Mouse (Mus musculus): ENCODE results near the gene Map2k7. TPM values are rescaled to one million over a fixed set of nuclear protein-coding genes. Genes with fewer than 3 reads are reported as not detected.

Gene Map2k7
- polyA plus RNA-seq, 1 experiment: 73.2 TPM

DNA sequence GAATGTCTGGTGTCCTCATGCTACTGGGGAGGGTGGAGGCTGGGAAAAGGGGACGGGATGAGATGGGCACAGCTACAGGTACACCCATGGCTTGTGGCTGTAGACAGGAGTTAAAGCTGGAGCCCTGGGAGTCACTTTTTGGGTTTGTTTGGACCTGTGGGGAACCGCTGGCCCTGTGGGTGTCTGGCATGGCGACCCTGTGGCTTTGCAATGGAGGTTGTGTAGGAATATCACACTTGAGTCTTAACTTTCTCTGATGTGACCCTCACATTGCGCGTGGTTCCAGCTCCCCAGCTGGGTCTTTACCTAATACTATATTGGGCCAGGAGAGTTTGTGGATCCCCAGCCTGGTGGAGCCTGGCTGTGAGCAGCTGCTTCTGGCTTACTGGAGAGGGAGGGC lies 6.5 kb downstream of the Map2k7 start:
- Histone ChIP-seq H3K27me3 (ENCODE audit: control insufficient read depth, insufficient read depth, low read length) (no peaks in the 10 kb centered on the region), H3K4me3 (ENCODE audit: control insufficient read depth, insufficient read depth, low read length) (no peak overlapping the region), H3K36me3 (ENCODE audit: control insufficient read depth, insufficient read depth, low read length) (peaks cover 30% of the 10 kb centered on the region), H3K4me1 (replicated peaks; ENCODE audit: control insufficient read depth, insufficient read depth, low read length) (peaks cover 6% of the 10 kb centered on the region), H3K27ac (ENCODE audit: control insufficient read depth, insufficient read depth, low read length) (no peak overlapping the region)
- 98% methylated on average over 5 of the region's 5 CpGs for WGBS
- no peak for TF ChIP-seq CTCF (IDR thresholded peaks at IDR 0.05; ENCODE audit: borderline replicate concordance, control insufficient read depth, extremely low read depth, insufficient read depth, low read length, poor library complexity)
- TF ChIP-seq POLR2A (IDR thresholded peaks at IDR 0.05; ENCODE audit: control insufficient read depth, extremely low read depth, insufficient read depth, low read length, poor library complexity): no peak
- no peak for DNase-seq

DNA sequence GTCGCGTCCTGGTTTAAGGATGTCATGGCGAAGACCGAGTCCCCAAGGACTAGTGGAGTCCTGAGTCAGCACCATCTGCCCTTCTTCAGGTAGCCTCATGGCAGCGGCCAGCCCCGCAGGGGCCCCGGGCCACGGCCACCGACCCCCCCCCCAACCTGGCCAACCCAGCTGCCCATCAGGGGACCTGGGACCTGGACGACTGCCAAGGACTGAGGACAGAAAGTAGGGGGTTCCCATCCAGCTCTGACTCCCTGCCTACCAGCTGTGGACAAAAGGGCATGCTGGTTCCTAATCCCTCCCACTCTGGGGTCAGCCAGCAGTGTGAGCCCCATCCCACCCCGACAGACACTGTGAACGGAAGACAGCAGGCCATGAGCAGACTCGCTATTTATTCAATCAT lies 7.2 kb downstream of the Map2k7 start:
- DNase-seq: no peak
- 98% methylated on average over 13 of the region's 13 CpGs for WGBS
- H3K4me1 ChIP-seq (replicated peaks; ENCODE audit: control insufficient read depth, insufficient read depth, low read length): no peaks in the 10 kb centered on the region

DNA sequence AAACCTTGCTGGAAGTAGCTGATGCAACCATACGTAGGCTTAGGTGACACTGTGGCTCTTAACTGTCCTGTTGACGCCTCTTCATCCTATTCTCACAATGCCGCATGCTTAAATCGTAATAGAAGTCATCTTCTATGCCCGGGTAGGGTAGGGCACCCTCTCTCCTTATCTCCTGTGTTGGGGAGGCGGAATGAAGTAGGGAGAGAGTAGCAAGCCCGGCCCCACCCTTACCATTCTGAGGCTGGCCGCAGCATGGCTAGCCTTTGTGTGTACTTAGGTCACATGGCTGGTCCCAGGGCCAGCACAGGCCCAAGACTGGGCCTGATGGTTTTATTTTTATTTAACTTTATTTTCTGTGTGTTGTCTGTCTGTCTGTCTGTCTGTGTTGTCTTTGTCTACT lies 8.7 kb downstream of the Map2k7 start:
- WGBS: 92% methylated on average over 8 of the region's 8 CpGs
- 0 out of 2 replicates have a peak, but pooled peaks cover under 1% of the 10 kb centered on the region for H3K4me1 ChIP-seq (replicated peaks; ENCODE audit: control insufficient read depth, insufficient read depth, low read length)
- H3K27me3 ChIP-seq (ENCODE audit: control insufficient read depth, insufficient read depth, low read length): no peaks in the 10 kb centered on the region
- H3K27ac ChIP-seq (ENCODE audit: control insufficient read depth, insufficient read depth, low read length): no peak overlapping the region
- no peak for DNase-seq
- peaks cover 30% of the 10 kb centered on the region for H3K36me3 ChIP-seq (ENCODE audit: control insufficient read depth, insufficient read depth, low read length)
- H3K4me3 ChIP-seq (ENCODE audit: control insufficient read depth, insufficient read depth, low read length): no peak overlapping the region
- no peak for TF ChIP-seq POLR2A (IDR thresholded peaks at IDR 0.05; ENCODE audit: control insufficient read depth, extremely low read depth, insufficient read depth, low read length, poor library complexity)
- no peak for TF ChIP-seq CTCF (IDR thresholded peaks at IDR 0.05; ENCODE audit: borderline replicate concordance, control insufficient read depth, extremely low read depth, insufficient read depth, low read length, poor library complexity)

More for the DNA sequence above, 7.2 kb downstream of the Map2k7 start:
- TF ChIP-seq CTCF (IDR thresholded peaks at IDR 0.05; ENCODE audit: borderline replicate concordance, control insufficient read depth, extremely low read depth, insufficient read depth, low read length, poor library complexity) (no peak), POLR2A (IDR thresholded peaks at IDR 0.05; ENCODE audit: control insufficient read depth, extremely low read depth, insufficient read depth, low read length, poor library complexity) (no peak)
- Histone ChIP-seq H3K36me3 (ENCODE audit: control insufficient read depth, insufficient read depth, low read length) (peaks cover 30% of the 10 kb centered on the region), H3K27me3 (ENCODE audit: control insufficient read depth, insufficient read depth, low read length) (no peaks in the 10 kb centered on the region), H3K4me3 (ENCODE audit: control insufficient read depth, insufficient read depth, low read length) (no peak overlapping the region), H3K27ac (ENCODE audit: control insufficient read depth, insufficient read depth, low read length) (no peak overlapping the region)

DNA sequence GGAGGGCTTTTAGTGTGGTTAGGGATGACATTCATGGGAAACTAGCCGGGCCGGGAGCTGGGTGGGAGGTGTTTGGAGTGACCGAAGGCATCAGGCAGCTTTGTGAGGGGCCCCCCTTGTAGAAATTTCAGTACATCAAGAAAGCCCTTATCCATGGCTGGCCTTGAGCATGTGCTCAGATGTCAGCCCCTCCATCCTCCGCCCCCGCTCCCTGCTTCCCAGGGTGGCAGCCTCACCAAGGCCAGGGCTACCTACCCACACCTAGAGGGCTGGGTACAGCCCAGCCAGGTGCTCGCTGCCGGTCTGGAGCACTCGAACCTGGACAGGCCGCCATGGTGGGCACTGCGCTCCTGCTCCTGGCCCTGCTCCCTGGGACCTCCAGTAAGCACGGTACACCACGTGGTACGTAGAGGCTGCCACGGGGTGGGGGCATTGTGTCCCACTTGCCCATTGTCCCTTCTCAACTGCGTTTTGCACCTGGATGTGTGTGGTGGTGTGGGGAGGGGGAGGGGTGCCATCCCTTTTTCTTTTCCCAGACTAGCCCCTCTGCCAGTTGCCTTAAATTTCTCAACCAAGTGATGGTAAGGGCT lies 9.5 kb downstream of the Map2k7 start, which contains the start of gene Tgfbr3l:
Gene Tgfbr3l (plus strand): TSS at position 264 of the 590 bp plus-strand sequence.
- Histone ChIP-seq H3K4me3 (ENCODE audit: control insufficient read depth, insufficient read depth, low read length) (no peak within 1 kb of the TSS), H3K4me1 (replicated peaks; ENCODE audit: control insufficient read depth, insufficient read depth, low read length) (peaks cover 5% of the 10 kb centered on the region), H3K27ac (ENCODE audit: control insufficient read depth, insufficient read depth, low read length) (no peak within 1 kb of the TSS), H3K36me3 (ENCODE audit: control insufficient read depth, insufficient read depth, low read length) (peaks cover 30% of the 10 kb centered on the region), H3K27me3 (ENCODE audit: control insufficient read depth, insufficient read depth, low read length) (no peaks in the 10 kb centered on the region)
- TF ChIP-seq POLR2A (IDR thresholded peaks at IDR 0.05; ENCODE audit: control insufficient read depth, extremely low read depth, insufficient read depth, low read length, poor library complexity) (no peak), CTCF (IDR thresholded peaks at IDR 0.05; ENCODE audit: borderline replicate concordance, control insufficient read depth, extremely low read depth, insufficient read depth, low read length, poor library complexity) (no peak)
- DNase-seq: no peak
- WGBS: 93% methylated on average over 15 of the region's 15 CpGs

DNA sequence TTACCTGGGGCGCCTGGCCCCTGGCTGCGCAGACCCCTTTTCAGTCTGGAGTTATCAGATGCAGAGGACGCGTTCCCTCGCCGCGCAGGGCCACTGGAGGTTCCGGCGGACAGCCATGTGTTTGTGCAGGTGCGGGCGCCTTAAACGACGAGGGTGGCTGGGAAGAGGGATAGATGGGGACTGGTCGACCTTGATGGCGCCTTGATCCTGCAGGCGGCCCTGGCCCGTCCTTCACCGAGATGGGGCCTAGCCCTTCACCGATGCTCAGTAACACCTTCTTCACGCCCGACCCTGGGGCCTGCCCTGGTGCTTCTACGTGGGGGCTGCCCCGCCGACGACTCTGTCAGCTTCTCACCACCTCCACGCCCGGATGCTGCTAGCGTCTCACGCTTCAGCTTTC lies 10.7 kb downstream of the Map2k7 start:
- TF ChIP-seq CTCF (IDR thresholded peaks at IDR 0.05; ENCODE audit: borderline replicate concordance, control insufficient read depth, extremely low read depth, insufficient read depth, low read length, poor library complexity) (no peak), POLR2A (IDR thresholded peaks at IDR 0.05; ENCODE audit: control insufficient read depth, extremely low read depth, insufficient read depth, low read length, poor library complexity) (no peak)
- no peak overlapping the region for H3K4me3 ChIP-seq (ENCODE audit: control insufficient read depth, insufficient read depth, low read length)
- H3K27me3 ChIP-seq (ENCODE audit: control insufficient read depth, insufficient read depth, low read length): no peaks in the 10 kb centered on the region
- no peak overlapping the region for H3K27ac ChIP-seq (ENCODE audit: control insufficient read depth, insufficient read depth, low read length)
- WGBS: 94% methylated on average over 29 of the region's 29 CpGs
- DNase-seq: no peak
- H3K4me1 ChIP-seq (replicated peaks; ENCODE audit: control insufficient read depth, insufficient read depth, low read length): peaks cover 8% of the 10 kb centered on the region
- H3K36me3 ChIP-seq (ENCODE audit: control insufficient read depth, insufficient read depth, low read length): peaks cover 23% of the 10 kb centered on the region

DNA sequence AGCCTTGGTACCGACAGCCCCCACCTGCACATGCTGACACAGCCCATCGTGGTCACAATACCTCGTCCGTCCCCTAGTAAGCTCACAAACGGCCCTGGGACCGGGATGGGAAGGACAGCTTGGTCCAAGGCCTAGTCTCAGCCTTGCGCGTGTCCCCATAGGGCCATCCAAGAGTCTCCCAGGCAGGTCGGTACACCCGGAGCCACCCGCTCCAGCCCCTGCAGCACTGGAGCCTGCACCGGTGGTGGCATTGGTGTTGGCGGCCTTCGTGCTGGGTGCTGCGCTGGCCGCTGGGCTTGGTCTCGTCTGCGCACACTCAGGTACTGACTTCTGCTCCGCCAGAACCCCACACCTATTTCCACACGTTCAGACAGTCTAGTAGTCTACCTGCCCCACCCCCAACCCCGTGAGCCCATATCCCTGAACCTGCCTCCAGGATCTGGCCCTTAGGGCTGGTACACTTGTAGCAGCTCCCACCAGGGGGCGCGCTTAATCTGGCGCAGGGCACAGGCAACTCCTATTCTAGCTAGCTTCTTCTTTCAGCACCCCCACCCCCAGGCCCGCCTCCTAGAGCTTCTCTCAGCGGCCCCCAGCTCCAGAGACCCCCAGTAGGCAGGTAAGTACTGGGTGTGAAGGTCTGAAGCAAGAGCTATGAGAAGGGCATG lies 11.9 kb downstream of the Map2k7 start:
- H3K36me3 ChIP-seq (ENCODE audit: control insufficient read depth, insufficient read depth, low read length): peaks cover 11% of the 10 kb centered on the region
- TF ChIP-seq CTCF (IDR thresholded peaks at IDR 0.05; ENCODE audit: borderline replicate concordance, control insufficient read depth, extremely low read depth, insufficient read depth, low read length, poor library complexity) (peak; percentile 92), POLR2A (IDR thresholded peaks at IDR 0.05; ENCODE audit: control insufficient read depth, extremely low read depth, insufficient read depth, low read length, poor library complexity) (no peak)
- WGBS: 60% methylated on average over 26 of the region's 26 CpGs

More for the DNA sequence above, 11.9 kb downstream of the Map2k7 start:
- peak; percentile 82 for DNase-seq
- Histone ChIP-seq H3K4me3 (ENCODE audit: control insufficient read depth, insufficient read depth, low read length) (no peak overlapping the region), H3K4me1 (replicated peaks; ENCODE audit: control insufficient read depth, insufficient read depth, low read length) (peaks cover 8% of the 10 kb centered on the region), H3K27me3 (ENCODE audit: control insufficient read depth, insufficient read depth, low read length) (no peaks in the 10 kb centered on the region), H3K27ac (ENCODE audit: control insufficient read depth, insufficient read depth, low read length) (no peak overlapping the region)

Measured in thymus, adult 2 months (tissue).